Mouse (Mus musculus) monocyte, adult 2 months (primary cell): Measurements from ENCODE around the gene Slc22a7.

Source experiments
- DNase-seq, 2 experiments: peaks; one replicate each; pipeline ENCODE4 v3.0.0; 2022; ENCODE audit warnings: low spot score in 2 of 2, low read depth in 1 of 2

Slc22a7 gene

DNA sequence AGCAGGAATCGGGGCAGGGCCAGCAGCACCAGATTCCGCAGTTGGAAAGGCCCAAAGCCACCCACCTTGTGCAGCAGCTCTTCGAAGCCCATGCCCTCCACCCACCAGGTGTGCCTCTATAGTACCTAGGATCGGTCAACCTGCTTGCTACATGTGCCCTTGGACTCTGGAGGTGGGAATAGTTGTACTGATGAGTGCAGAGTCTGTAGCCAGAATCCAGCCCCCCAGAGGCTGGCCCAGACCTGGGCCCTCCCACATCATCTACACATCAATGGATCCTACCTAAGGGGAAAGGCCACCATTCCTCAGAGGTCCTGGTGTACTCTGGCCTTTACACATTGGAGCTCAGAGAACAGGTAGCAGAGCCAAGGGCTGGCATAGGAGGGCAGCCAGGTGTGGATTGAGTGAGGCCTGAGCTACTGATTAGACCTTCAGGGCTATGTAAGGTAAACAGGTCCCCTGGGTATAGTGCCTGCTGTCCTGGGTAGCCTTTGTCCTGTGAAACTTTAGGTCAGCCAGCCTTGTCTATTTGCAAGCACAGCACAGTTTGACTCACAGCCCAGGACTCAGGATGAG lies at the start of gene Slc22a7:
Gene Slc22a7 (minus strand): TSS at position 160 of the 576 bp plus-strand sequence.
- DNase-seq, result no peak

DNA sequence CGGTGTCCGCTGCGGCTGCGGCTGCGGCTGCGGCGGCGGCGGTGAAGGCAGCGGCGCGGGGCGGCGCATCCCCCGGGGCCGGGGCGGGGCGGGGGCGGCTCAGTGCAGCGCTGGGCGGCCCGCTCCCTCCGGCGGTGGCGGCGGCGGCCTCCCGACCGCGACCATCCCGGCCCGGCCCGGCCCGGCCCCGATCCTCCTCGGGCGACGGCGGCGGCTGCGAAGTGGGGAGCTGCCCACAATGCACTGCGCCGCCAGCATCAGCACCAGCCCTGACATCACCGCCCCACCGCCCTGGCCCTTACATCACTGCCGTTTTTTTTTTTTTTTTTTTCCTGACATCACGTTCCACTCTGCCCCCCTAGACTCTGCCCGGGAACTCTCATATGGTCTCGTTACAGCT lies 49.2 kb upstream of the Slc22a7 start, which contains the start of gene Ttbk1:
Gene Ttbk1 (minus strand): TSS at position 245 of the 400 bp plus-strand sequence.
- no peak for DNase-seq

DNA sequence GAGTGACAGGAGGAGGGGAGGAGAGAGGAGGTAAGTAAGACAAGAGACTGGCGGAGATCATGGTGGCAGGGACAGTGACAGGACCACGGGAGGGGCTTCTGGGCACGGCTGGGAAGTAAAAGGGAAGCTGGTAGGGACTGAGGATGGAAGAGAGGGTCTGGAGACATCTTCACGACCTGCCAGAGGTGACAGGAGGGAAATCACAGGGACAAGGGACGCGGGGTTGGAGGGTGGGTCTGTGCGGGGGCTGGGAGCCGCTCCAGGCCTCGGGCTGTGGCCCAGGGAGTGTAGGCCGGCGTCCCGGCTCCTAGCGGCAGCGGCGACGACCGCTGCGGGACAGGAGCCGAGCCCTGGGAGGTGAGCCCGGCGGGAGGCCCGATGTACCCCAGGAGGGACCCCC lies 48.7 kb upstream of the Slc22a7 start:
- no peak for DNase-seq

DNA sequence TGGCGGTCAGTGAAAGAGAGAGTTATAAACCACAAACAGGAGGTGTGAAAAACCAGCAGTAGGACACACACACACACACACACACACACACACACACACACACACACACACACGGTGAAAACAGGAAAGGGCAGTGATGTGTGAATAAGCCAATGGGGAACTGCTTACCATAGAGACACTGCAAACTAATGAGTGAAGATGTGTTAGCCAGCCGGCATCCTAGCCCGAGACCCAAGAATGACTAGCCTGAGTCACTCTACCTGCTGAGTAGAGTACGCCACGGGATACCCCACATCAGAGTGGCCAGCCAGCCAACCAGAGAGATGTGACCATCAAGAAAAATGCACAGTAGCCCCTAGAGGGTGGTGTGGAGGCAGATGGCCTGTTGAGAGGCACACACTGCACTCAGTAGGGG lies 46.2 kb upstream of the Slc22a7 start:
- no peak for DNase-seq

DNA sequence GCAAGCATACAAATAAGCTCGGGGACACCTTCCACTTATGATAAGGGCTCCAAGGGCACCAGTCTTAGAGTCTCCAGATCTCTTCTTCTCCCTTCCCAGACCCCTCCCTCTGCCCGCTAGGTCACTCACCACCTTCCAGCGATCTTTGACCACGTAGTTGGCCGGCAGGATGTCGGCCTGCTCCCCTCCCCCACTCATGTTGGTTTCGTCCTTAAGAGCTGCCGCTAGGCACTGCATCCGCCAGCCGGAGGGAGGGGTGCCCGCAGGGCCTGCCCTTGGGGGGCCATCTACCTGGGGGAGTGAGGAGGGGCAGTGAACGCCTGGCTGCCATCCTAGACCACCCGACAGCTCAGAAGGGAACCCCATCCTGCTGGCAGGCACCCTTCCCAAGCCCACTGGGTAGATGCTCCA lies 45.8 kb upstream of the Slc22a7 start:
- DNase-seq, result no peak

DNA sequence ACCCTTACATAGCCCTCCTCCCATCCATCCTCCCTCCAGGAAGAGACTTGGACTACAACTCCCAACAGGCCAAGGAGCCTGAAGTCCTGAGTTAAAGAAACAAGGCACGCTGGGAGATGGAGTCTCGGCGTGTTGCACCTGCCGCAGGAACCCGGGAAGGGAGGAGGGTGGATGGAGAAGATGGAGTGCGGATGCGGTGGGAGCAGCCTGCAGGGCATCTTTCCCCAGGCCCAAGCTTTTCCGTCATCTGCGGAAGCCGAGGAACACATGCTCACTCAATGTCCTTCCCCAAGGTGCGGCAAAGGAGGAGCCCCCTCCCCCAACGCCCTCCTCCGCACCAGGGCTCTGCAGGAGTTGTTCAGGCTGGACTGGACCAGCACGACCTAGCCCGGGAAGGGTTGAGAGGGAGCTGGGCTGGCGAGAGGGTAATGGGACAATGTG lies 45.3 kb upstream of the Slc22a7 start:
- DNase-seq, result no peak

DNA sequence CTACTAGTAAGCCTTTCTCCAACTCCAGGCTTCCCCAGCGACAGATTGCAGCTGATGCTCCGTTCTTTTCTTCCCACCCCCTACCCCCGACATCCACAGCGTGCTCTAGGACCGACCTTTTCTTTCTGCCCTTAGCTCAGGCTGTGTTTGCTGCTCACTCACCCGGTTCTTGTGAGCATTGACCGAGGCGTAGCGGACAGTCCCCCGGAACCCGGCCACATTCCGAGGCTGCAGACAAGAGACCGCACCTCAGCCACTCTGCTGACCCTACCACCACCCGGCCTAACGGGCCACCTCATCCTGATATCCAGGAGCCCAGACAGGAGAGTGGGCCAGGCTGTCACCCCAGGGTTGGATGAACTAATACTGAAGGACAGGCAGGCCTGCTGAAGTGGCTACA lies 39.0 kb upstream of the Slc22a7 start:
- DNase-seq, result no peak

DNA sequence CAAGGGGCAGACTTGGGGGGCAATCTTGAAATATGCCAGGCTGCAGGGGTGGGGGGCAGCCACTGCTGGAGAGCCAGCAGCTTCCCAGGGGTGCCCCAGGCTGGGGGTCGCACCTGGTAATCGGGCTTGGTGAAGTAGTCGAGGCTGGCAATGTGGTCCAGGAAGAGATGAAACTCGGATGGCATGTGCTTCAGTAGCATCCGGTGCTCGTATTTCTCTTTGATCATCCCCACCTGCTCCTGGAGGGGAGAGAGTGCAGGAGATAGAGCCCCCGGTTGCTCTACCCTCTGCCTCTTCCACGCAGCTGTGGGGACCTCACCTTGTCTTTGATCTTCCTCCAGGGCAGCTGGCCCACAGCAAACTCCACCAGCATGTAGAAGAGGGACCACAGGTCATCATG lies 38.3 kb upstream of the Slc22a7 start:
- no peak for DNase-seq

DNA sequence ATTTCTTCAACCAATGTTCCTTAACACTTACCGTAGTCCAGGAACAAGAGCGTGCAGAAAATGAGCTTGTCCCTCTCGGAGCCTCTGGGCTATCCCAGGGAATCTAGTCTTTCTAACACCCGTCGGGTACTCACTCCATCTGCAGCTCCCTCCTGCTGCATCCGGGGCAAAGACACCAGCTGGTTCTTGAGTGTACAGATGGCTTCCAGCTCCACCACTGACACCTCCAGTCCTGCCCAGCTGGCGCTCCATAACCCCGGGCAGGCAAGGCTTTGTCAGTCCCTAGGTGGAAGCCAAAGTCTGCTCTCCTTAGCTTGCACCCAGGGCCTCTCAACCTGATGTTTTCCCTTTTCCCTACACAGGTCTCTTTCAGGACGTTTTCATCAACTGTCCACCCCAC lies 29.6 kb upstream of the Slc22a7 start:
- no peak for DNase-seq

DNA sequence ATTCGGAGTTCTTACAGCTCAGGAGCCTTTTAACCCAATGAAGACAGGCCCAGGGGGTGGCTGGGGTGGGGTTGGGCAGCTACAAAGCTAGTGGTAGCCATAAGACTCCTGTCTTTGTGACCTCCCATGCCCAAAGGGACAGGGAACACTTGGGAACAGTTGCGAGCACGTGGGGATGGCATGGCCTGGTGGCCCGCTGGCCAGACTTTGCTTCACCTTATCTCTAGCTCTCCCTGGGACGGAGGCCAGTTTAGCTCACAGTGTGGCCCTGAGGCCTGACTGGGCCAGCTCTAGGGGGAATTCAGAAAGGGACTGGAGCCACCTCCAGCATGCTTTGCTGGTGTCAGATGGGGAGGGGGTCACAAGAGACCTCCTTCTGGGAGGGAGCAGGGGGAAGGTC lies 24.0 kb upstream of the Slc22a7 start:
- DNase-seq, result no peak

DNA sequence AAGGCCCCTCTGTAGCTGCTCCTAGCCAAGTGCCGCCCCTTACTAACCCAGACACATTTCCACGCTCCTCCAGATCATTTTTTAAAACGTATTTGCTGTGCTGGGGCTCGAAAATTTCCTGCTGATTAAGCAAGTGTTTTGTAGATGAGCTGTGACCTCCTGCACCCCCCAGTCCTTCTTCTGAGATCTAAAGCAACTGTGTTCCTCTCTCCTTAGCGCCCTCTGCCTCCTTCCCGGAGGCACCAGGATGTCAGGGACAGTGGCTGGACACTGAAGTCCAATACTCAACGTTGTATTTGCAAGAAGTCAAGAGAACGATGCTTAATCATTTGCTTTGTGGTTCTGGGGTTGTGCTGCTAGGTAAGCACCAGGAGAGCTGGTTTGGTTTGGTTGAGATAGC lies 23.1 kb upstream of the Slc22a7 start:
- DNase-seq, result no peak

DNA sequence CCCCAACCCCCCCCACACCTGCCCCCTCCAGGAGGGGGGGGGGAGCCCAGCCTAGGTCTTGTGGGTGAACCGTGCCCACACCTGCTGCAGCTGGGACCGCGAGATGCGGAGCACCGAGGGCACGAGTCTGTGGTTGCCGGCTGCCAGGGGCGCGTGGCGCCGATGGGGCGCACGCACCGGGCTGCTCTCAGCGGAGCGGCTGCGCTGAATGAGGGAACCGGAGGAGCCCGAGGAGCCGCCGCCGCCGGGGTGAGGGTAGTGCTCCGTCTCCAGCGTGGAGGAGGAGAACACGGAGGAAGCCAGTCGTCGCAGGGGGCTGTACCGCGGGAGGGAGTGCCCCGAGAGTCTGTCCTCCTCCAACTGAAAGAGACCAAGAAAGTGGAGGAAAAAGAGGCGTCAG lies 22.4 kb upstream of the Slc22a7 start:
- no peak for DNase-seq

DNA sequence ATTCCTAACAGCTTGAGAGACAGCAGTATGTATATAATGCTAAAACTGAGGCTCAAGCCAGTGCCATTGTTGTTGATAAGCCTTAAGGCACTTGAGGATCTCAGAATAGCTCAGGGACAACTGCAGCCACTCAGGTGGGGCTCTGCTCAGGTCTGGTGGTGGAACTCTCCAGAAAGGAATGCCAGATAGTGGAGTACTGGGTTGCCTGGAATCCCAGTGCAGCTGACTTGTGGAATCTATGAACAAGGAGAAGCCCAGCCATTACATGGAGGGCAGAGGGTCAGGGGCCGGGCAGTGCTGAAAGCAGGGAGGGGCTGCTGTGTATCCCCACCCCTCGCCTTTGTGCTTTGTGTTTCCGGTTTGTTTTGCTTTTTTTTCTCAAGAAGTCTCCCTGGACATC lies 20.2 kb upstream of the Slc22a7 start:
- no peak for DNase-seq

DNA sequence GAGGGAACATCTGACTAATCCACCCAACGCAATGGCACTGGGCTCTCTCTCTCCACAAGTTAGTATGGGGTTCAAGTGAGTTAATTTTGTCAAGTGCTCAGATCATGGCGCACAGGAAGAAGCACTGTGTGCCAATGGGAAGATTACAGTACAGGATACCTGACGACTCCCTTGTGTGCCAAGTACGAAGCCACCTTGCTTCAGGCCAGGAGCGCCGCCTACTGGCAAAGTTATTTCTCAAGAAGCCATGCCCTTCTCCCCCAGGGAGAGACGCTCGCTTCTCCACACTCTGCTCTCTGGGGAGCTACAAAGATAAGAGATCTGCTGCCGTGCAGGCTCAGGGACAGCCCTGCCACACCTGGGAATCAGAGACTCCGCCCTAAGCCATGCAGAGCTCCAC lies 19.5 kb upstream of the Slc22a7 start:
- no peak for DNase-seq

DNA sequence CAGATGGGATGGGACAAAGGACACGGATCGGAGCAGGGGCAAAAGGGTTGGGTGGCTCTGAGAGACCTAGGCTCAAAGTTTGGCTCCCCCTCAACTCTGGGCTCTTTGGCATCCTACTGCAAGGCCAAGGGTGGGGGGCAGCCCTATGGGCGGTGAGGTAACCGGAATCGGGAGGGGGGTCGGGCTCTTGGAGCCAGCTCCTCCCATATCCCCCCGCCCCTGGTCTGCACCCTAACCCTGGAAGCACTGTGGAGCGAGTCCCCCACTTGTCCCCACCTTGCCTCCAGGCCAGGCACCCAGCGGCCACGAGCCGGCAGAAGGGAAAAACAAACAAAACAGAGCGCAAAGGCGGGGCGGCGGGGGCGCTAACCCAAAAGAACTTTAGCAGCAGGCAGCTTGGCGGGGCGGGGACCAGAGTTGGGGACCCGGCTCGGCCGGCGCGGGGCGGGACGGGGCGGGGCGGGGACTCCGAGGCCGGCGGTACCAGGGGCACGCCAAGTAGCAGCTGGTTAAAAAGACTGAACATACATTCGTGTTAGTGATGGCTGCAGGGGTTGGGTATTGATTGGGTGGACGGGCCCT lies 16.9 kb upstream of the Slc22a7 start:
- no peak for DNase-seq

DNA sequence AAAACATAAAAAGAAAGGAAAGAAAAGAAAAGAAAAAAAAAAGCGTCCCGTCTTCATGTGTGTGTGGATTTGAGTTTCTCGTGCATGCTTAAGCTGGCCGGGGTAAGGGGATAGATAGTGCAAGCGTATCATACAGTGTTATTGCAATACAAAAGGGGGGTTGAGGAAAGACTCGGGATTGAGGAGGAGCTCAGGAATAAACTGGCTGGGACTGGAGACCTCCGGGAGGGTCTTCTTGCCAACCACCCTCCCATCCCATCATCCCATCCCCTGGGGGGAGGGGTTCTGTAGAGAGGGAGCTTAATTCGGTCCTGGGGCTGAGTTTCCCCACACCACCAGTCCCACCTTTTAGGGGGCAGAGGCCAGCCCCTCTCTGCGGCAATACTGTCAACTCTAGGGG lies 16.3 kb upstream of the Slc22a7 start:
- no peak for DNase-seq

DNA sequence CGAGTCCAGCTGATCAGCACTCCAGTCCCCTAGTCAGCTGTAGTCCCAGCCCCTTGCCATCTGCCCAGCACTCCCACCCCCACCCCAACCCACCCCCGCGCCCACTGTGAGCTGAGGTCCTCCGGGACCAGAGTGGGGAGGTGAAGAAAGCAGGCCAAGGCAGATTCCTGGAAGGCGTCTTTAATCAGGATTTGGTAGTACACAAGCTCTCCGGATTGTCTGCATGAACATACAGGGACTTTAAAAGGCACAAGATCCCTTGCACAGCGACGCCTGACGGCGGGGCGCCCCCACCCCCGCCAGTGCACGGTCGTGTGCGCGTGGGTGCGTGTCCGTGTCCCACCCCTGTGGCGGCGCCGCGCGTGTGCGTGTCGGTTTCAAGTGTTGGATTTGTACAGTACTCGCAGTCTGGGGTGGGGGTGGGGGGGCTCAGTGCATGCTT lies 15.7 kb upstream of the Slc22a7 start:
- no peak for DNase-seq

DNA sequence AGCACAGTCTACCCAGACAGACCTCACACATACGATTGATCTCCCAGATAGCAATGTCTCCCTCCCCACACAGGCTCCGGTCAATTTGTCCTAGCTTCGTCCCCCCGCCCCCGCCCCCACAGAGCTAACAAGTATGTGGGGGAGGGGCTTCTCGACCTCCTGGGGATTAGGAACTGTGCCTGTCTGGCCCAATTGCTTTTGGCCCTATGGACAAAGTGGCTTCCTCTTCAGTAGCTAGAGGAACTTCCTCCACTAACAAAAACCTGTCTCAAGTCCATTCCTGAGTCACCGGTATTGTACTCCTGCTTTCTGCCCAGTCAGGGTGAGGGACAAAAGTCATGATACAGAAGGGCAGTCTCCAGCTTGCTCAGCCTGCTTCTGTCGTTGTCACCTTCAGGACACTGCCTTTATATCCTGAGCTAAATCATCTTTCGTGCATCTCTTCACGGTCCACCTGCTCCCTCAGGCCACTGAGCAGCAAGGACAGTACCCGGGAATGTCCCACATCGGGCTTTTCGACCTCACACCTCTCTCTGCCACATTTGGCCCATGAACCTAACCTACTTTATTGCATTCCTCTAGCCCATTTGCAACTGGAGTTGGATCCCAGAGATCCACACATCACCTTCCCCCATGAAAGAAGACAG lies 15.2 kb upstream of the Slc22a7 start:
- DNase-seq, result no peak

DNA sequence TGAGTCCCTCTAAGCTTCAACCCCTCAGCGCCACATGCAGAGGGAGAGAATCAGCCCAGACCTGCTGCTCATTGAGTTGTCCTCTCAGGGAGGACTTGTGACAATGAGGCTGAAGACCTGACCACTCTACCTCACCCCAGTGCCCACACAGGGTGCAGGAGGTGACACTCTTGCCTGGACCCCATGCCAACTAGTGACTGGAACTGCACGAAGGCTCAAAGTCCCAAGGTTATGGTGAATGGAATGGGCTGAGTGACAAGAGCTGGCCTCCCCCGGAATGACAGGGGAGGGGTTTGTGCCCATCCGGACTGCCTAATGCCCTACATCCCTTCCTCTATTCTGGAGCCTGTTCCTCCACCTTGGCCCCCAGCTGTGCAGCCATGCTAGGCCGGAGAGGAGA lies 14.4 kb upstream of the Slc22a7 start:
- no peak for DNase-seq

DNA sequence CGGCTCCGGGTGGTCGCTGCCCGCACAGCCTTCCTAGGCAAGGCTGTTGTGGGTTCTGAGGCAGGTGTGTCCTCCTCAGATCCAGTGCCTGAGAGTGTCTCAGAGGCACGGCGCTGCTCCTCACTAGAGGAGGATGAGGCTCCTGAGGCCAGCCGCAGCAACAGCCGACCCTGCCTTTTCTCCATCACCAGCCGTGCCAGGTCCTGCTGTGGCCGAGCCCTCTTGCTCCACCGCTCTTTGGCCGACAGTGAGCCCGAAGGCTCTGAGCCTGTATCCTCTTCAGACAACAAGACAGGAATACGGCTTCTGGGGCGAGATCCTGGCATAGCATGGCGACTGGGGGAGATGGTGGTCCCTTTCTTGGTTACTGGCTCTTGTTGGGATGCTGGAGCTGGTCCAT lies 8.0 kb upstream of the Slc22a7 start:
- DNase-seq, result no peak

DNA sequence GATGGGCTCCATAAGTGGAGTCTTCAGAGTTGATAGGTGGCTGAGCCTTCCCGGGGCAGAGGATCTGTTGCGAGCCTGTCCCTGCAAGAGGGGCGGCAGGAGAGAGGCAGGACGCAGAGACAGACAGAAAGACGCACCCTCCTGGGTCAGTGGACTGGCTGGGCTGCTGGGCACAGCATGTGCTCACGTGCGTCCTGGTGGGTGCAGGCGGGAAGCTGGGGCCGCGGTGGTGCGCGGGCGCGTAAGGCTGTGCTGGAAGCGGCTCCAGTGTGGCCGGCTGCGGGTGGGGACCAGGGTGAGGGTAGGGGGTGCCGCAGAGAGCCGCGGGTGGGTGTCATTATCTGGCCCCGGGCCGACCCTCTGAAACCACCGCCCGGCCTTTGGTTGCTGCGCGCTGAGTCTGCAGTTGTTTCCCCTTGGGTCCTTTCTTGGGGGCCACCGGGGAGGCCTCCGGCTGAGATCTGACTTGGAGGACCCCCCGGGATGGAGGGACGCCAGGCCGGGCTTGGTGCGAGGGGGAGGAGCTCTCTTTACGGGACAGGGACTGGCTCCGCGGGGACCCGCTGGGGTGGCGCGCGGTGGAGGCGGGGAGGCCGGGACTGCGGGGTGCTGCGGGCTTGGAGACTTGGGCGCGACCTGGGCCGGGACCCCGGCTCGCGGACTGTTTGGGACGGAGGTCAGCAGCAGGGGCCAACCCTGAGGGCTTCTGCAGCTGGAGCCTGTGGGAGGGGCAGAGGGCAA lies 6.8 kb upstream of the Slc22a7 start:
- DNase-seq, result no peak

DNA sequence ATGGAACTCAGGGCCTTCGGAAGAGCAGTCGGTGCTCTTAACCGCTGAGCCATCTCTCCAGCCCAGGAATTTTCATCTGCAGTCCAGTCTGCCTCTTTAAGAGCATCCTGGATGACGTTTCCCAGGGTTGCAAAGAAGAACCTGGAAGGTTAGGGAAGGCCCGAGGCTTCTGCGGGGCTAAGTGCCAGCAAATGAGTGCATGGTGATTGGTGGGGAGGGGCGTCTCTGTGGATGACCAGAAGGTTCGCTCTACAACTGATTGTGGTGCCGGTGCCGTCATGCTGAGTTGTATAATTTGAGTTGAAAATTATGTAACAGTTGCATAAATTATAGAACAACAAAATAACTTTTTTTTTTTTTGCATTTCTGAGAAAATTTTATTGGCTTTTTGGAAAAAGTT lies 919 bp upstream of the Slc22a7 start:
- DNase-seq, result no peak
